Mouse (Mus musculus): ENCODE results near the gene Scn2b. TPM values are rescaled to one million over a fixed set of nuclear protein-coding genes. Genes with fewer than 3 reads are reported as not detected.

The Scn2b gene
- polyA plus RNA-seq, 1 experiment from 2014 or later = 3.2 TPM

GRCm38 (mm10) chr9:45090811-45091210 lies 26.8 kb upstream of the Scn2b start:
- no peak overlapping the region for H3K9ac ChIP-seq (ENCODE audit: low read depth, low read length)
- H3K27ac ChIP-seq (ENCODE audit: low read depth, low read length) = no peak overlapping the region
- peaks cover 3% of the 10 kb centered on the region; the same call in 1 of the 2 replicates for H3K4me1 ChIP-seq (ENCODE audit: control insufficient read depth, insufficient read depth, low read length)
- no peaks in the 10 kb centered on the region for H3K9me3 ChIP-seq (replicated peaks; ENCODE audit: control insufficient read depth, low read length)
- ATAC-seq (replicated peaks; ENCODE audit: insufficient number of reproducible peaks, low FRiP score, low TSS enrichment) = no peak
- WGBS (ENCODE audit: insufficient replicate concordance) = 55% methylated on average over 3 of the region's 3 CpGs
- no peaks in the 10 kb centered on the region for H3K36me3 ChIP-seq (ENCODE audit: control insufficient read depth, insufficient read depth, low read length)
- no peak overlapping the region for H3K4me3 ChIP-seq (ENCODE audit: low read depth, low read length)
- 0 out of 2 replicates have a peak, but pooled peaks cover 3% of the 10 kb centered on the region for H3K27me3 ChIP-seq (ENCODE audit: control insufficient read depth, insufficient read depth, low read length)
- H3K4me2 ChIP-seq = no peak overlapping the region

- Histone ChIP-seq H3K4me3 (ENCODE audit: low read depth, low read length) (no peak overlapping the region), H3K27ac (ENCODE audit: low read depth, low read length) (peak overlapping the region; percentile 62; the same call in 1 of the 2 replicates), H3K4me1 (ENCODE audit: control insufficient read depth, insufficient read depth, low read length) (peaks cover 3% of the 10 kb centered on the region; the same call in 1 of the 2 replicates), H3K27me3 (ENCODE audit: control insufficient read depth, insufficient read depth, low read length) (no peaks in the 10 kb centered on the region), H3K9ac (ENCODE audit: low read depth, low read length) (no peak overlapping the region), H3K9me3 (replicated peaks; ENCODE audit: control insufficient read depth, low read length) (no peaks in the 10 kb centered on the region), H3K4me2 (no peak overlapping the region), H3K36me3 (ENCODE audit: control insufficient read depth, insufficient read depth, low read length) (no peaks in the 10 kb centered on the region)
- 45% methylated on average over 4 of the region's 4 CpGs for WGBS (ENCODE audit: insufficient replicate concordance)
- ATAC-seq (replicated peaks; ENCODE audit: insufficient number of reproducible peaks, low FRiP score, low TSS enrichment) = no peak
These were observed 24.9 kb upstream of the Scn2b start for GRCm38 (mm10) chr9:45092641-45093040.

- Histone ChIP-seq H3K9me3 (replicated peaks; ENCODE audit: control insufficient read depth, low read length) (no peaks in the 10 kb centered on the region), H3K4me2 (no peak overlapping the region), H3K27ac (ENCODE audit: low read depth, low read length) (no peak overlapping the region), H3K9ac (ENCODE audit: low read depth, low read length) (no peak overlapping the region), H3K4me3 (ENCODE audit: low read depth, low read length) (no peak overlapping the region), H3K27me3 (ENCODE audit: control insufficient read depth, insufficient read depth, low read length) (no peaks in the 10 kb centered on the region), H3K36me3 (ENCODE audit: control insufficient read depth, insufficient read depth, low read length) (no peaks in the 10 kb centered on the region), H3K4me1 (ENCODE audit: control insufficient read depth, insufficient read depth, low read length) (peaks cover 3% of the 10 kb centered on the region; the same call in 1 of the 2 replicates)
- WGBS (ENCODE audit: insufficient replicate concordance) = 80% methylated on average over 6 of the region's 6 CpGs
- no peak for ATAC-seq (replicated peaks; ENCODE audit: insufficient number of reproducible peaks, low FRiP score, low TSS enrichment)
These were observed 22.2 kb upstream of the Scn2b start for GRCm38 (mm10) chr9:45095149-45095937.

GRCm38 (mm10) chr9:45097877-45098276 lies 19.7 kb upstream of the Scn2b start:
- Histone ChIP-seq H3K9me3 (replicated peaks; ENCODE audit: control insufficient read depth, low read length) (no peaks in the 10 kb centered on the region), H3K27me3 (ENCODE audit: control insufficient read depth, insufficient read depth, low read length) (no peaks in the 10 kb centered on the region), H3K9ac (ENCODE audit: low read depth, low read length) (no peak overlapping the region), H3K4me1 (ENCODE audit: control insufficient read depth, insufficient read depth, low read length) (peaks cover 3% of the 10 kb centered on the region), H3K4me3 (ENCODE audit: low read depth, low read length) (no peak overlapping the region), H3K4me2 (no peak overlapping the region), H3K27ac (ENCODE audit: low read depth, low read length) (no peak overlapping the region), H3K36me3 (ENCODE audit: control insufficient read depth, insufficient read depth, low read length) (no peaks in the 10 kb centered on the region)
- WGBS (ENCODE audit: insufficient replicate concordance) = 74% methylated on average over 5 of the region's 5 CpGs
- no peak for ATAC-seq (replicated peaks; ENCODE audit: insufficient number of reproducible peaks, low FRiP score, low TSS enrichment)

GRCm38 (mm10) chr9:45098426-45098825 lies 19.2 kb upstream of the Scn2b start:
- WGBS (ENCODE audit: insufficient replicate concordance) = 32% methylated on average over 3 of the region's 3 CpGs
- no peak overlapping the region for H3K4me2 ChIP-seq
- no peak overlapping the region for H3K9ac ChIP-seq (ENCODE audit: low read depth, low read length)
- no peaks in the 10 kb centered on the region for H3K9me3 ChIP-seq (replicated peaks; ENCODE audit: control insufficient read depth, low read length)
- no peaks in the 10 kb centered on the region for H3K27me3 ChIP-seq (ENCODE audit: control insufficient read depth, insufficient read depth, low read length)
- peaks cover 5% of the 10 kb centered on the region for H3K4me1 ChIP-seq (ENCODE audit: control insufficient read depth, insufficient read depth, low read length)
- no peak overlapping the region for H3K4me3 ChIP-seq (ENCODE audit: low read depth, low read length)
- no peak overlapping the region for H3K27ac ChIP-seq (ENCODE audit: low read depth, low read length)
- H3K36me3 ChIP-seq (ENCODE audit: control insufficient read depth, insufficient read depth, low read length) = no peaks in the 10 kb centered on the region
- no peak for ATAC-seq (replicated peaks; ENCODE audit: insufficient number of reproducible peaks, low FRiP score, low TSS enrichment)

GRCm38 (mm10) chr9:45102528-45102927 lies 15.1 kb upstream of the Scn2b start:
- 69% methylated on average over 1 of the region's 1 CpGs for WGBS (ENCODE audit: insufficient replicate concordance)
- H3K4me3 ChIP-seq (ENCODE audit: low read depth, low read length) = no peak overlapping the region
- no peak overlapping the region for H3K4me2 ChIP-seq

GRCm38 (mm10) chr9:45103211-45103979 lies 14.2 kb upstream of the Scn2b start:
- Histone ChIP-seq H3K9me3 (replicated peaks; ENCODE audit: control insufficient read depth, low read length) (no peaks in the 10 kb centered on the region), H3K9ac (ENCODE audit: low read depth, low read length) (no peak overlapping the region), H3K4me1 (ENCODE audit: control insufficient read depth, insufficient read depth, low read length) (peaks cover 9% of the 10 kb centered on the region), H3K4me3 (ENCODE audit: low read depth, low read length) (no peak overlapping the region), H3K27me3 (ENCODE audit: control insufficient read depth, insufficient read depth, low read length) (no peaks in the 10 kb centered on the region), H3K27ac (ENCODE audit: low read depth, low read length) (0 out of 2 replicates have a peak overlapping the region, but pooled peaks have one; percentile 15), H3K4me2 (peak overlapping the region; percentile 24; the same call in 1 of the 2 replicates), H3K36me3 (ENCODE audit: control insufficient read depth, insufficient read depth, low read length) (no peaks in the 10 kb centered on the region)
- ATAC-seq (replicated peaks; ENCODE audit: insufficient number of reproducible peaks, low FRiP score, low TSS enrichment) = no peak
- 29% methylated on average over 11 of the region's 11 CpGs for whole genome bisulfite sequencing (ENCODE audit: insufficient replicate concordance)

More at GRCm38 (mm10) chr9:45102528-45102927, 15.1 kb upstream of the Scn2b start:
- H3K9ac ChIP-seq (ENCODE audit: low read depth, low read length) = no peak overlapping the region
- ATAC-seq (replicated peaks; ENCODE audit: insufficient number of reproducible peaks, low FRiP score, low TSS enrichment) = no peak
- no peaks in the 10 kb centered on the region for H3K9me3 ChIP-seq (replicated peaks; ENCODE audit: control insufficient read depth, low read length)
- no peak overlapping the region for H3K27ac ChIP-seq (ENCODE audit: low read depth, low read length)
- no peaks in the 10 kb centered on the region for H3K27me3 ChIP-seq (ENCODE audit: control insufficient read depth, insufficient read depth, low read length)
- peaks cover 9% of the 10 kb centered on the region for H3K4me1 ChIP-seq (ENCODE audit: control insufficient read depth, insufficient read depth, low read length)
- H3K36me3 ChIP-seq (ENCODE audit: control insufficient read depth, insufficient read depth, low read length) = no peaks in the 10 kb centered on the region

DNA sequence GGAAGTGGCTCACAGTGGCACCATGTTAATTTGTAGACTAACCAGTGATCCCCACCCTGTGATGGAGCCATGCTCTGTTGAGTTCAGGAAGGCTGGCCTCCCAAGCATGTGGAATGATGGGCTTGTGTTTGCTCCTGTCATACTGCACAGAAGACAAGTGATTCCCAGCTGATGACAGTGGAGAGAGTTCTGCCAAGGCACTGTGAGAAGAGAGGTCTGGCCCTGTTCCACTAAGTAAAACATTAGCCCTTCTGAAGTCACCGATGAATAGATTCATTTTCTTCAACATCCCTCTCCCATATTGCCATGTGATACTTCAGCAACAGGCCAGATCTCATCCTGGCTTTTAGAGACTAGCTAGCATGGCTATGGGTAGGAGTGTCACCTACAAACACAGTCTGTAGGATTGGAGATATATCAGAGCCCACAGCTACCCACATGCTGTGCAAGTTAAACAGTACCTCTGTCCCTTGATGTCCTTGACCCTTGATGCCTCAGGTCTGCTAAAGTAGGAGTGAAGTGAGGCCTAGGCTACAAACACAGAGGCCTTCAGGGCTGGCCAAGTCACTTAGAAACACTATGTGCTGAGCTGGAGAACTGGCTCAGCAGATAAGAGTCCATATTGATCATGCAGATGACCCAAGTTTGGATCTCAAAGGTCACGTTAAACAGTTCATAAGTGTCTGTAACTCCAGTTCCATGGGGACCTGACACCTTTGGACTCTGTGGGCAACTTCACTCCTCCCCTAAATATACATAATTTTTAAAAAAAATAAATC lies 11.8 kb upstream of the Scn2b start:
- Histone ChIP-seq H3K27ac (ENCODE audit: low read depth, low read length) (no peak overlapping the region), H3K4me2 (no peak overlapping the region), H3K4me3 (ENCODE audit: low read depth, low read length) (no peak overlapping the region), H3K27me3 (ENCODE audit: control insufficient read depth, insufficient read depth, low read length) (no peaks in the 10 kb centered on the region), H3K4me1 (ENCODE audit: control insufficient read depth, insufficient read depth, low read length) (peaks cover 9% of the 10 kb centered on the region), H3K9me3 (replicated peaks; ENCODE audit: control insufficient read depth, low read length) (no peaks in the 10 kb centered on the region), H3K36me3 (ENCODE audit: control insufficient read depth, insufficient read depth, low read length) (no peaks in the 10 kb centered on the region), H3K9ac (ENCODE audit: low read depth, low read length) (no peak overlapping the region)
- no peak for ATAC-seq (replicated peaks; ENCODE audit: insufficient number of reproducible peaks, low FRiP score, low TSS enrichment)
- WGBS (ENCODE audit: insufficient replicate concordance) = 74% methylated on average over 2 of the region's 2 CpGs
